Mouse (Mus musculus) brain, embryonic 14.5 days (tissue): ENCODE results near the gene Cux2. TPM values are rescaled to one million over a fixed set of nuclear protein-coding genes. Genes with fewer than 3 reads are reported as not detected.

ENCODE experiments used
- DNase-seq: peaks from one replicate; pipeline ENCODE4 v3.0.0-alpha.2; 2011; ENCODE audit warnings: low read depth
- CTCF ChIP-seq: fragments of 200-500 bp; IDR thresholded peaks from 2 replicates; pipeline ENCODE4 v1.5.1; 2012; ENCODE audit warnings: inconsistent platforms, mild to moderate bottlenecking, moderate library complexity, borderline replicate concordance; ENCODE audit not compliant: insufficient read depth, insufficient read length; ENCODE audit errors: extremely low read depth
- POLR2A ChIP-seq: fragments of 200-500 bp; IDR thresholded peaks from 2 replicates; pipeline ENCODE4 v1.6.1; 2012; ENCODE audit warnings: mild to moderate bottlenecking, inconsistent platforms, borderline replicate concordance; ENCODE audit not compliant: poor library complexity, insufficient read depth, insufficient read length, severe bottlenecking; ENCODE audit errors: extremely low read depth
- polyA plus RNA-seq: library from polyadenylated mRNA; depleted of rRNA; stranded (reverse); fragments of >200 nt; gene quantifications from 2 replicates; pipeline ENCODE4 v1.2.3, GENCODE M21; 2012

Gene Cux2
- polyA plus RNA-seq, 1 experiment, result 52.6 TPM

GRCm38 (mm10) chr5:121894647-121895046 lies 155.3 kb downstream of the Cux2 start:
- DNase-seq, result peak; percentile 17
- TF ChIP-seq POLR2A, result no peak
- no peak for TF ChIP-seq CTCF

- peak; percentile 32 for TF ChIP-seq CTCF
- no peak for TF ChIP-seq POLR2A
- peak; percentile 66 for DNase-seq
Observed at GRCm38 (mm10) chr5:121893581-121893980, 156.3 kb downstream of the Cux2 start.

- DNase-seq, result no peak
- TF ChIP-seq CTCF, result no peak
- no peak for TF ChIP-seq POLR2A
Observed at GRCm38 (mm10) chr5:121892281-121892680, 157.6 kb downstream of the Cux2 start.

- DNase-seq, result no peak
- TF ChIP-seq POLR2A, result no peak
- no peak for TF ChIP-seq CTCF
Observed at GRCm38 (mm10) chr5:121890925-121891324, 159.0 kb downstream of the Cux2 start.

GRCm38 (mm10) chr5:121889819-121890362 lies 160.0 kb downstream of the Cux2 start:
- TF ChIP-seq CTCF (no peak), POLR2A (no peak)
- peak; percentile 65 for DNase-seq

GRCm38 (mm10) chr5:121889375-121889774 lies 160.5 kb downstream of the Cux2 start:
- peak; percentile 93 for DNase-seq

GRCm38 (mm10) chr5:121883356-121883755 lies 166.5 kb downstream of the Cux2 start:
- no peak for TF ChIP-seq CTCF
- no peak for TF ChIP-seq POLR2A
- DNase-seq, result no peak

More at GRCm38 (mm10) chr5:121889375-121889774, 160.5 kb downstream of the Cux2 start:
- TF ChIP-seq CTCF (no peak), POLR2A (no peak)

GRCm38 (mm10) chr5:121879211-121879610 lies 170.7 kb downstream of the Cux2 start:
- TF ChIP-seq CTCF (peak; percentile 65), POLR2A (no peak)
- DNase-seq, result peak; percentile 20

- DNase-seq, result peak; percentile 71
- TF ChIP-seq CTCF, result no peak
- no peak for TF ChIP-seq POLR2A
Observed at GRCm38 (mm10) chr5:121878703-121879102, 171.2 kb downstream of the Cux2 start.

- TF ChIP-seq POLR2A (no peak), CTCF (no peak)
- DNase-seq, result no peak
Observed at GRCm38 (mm10) chr5:121876901-121877300, 173.0 kb downstream of the Cux2 start.

- DNase-seq, result no peak
- TF ChIP-seq POLR2A (no peak), CTCF (no peak)
Observed at GRCm38 (mm10) chr5:121875041-121875440, 174.9 kb downstream of the Cux2 start.

- TF ChIP-seq CTCF, result peak; percentile 97
- no peak for TF ChIP-seq POLR2A
- peak; percentile 90 for DNase-seq
Observed at GRCm38 (mm10) chr5:121872158-121872557, 177.7 kb downstream of the Cux2 start.
